Mouse (Mus musculus) erythroid progenitor cell, adult 5-6 weeks (primary cell): ENCODE results near the gene Letm1. TPM values are rescaled to one million over a fixed set of nuclear protein-coding genes. Genes with fewer than 3 reads are reported as not detected.

Source experiments
- ATAC-seq: replicated peaks from 2 replicates; pipeline ENCODE4 v1.8.0; 2016; ENCODE audit warnings: moderate number of reproducible peaks, mild to moderate bottlenecking, moderate TSS enrichment, inconsistent platforms; ENCODE audit not compliant: poor library complexity, low FRiP score, severe bottlenecking
- total RNA-seq, 2 experiments: library from RNA; stranded (forward) in 1 of 2; stranded (reverse) in 1 of 2; fragments of 150-400 nt in 1 of 2; fragments of 186-747, 209-891 nt in 1 of 2; gene quantifications; 2 replicates each; pipeline versions ENCODE4 v1.2.3 to v1.2.4; 2015 to 2017; ENCODE audit warnings: low replicate concordance in 2 of 2

Letm1 gene
- total RNA-seq, 2 experiments from 2014 or later, result 13.4 to 13.8 TPM

GRCm38 (mm10) chr5:33715182-33715581 lies 67.4 kb downstream of the Letm1 start:
- no peak for ATAC-seq

GRCm38 (mm10) chr5:33712550-33712949 lies 70.1 kb downstream of the Letm1 start:
- no peak for ATAC-seq

GRCm38 (mm10) chr5:33709037-33709436 lies 73.6 kb downstream of the Letm1 start:
- ATAC-seq, result no peak

GRCm38 (mm10) chr5:33707163-33707562 lies 75.5 kb downstream of the Letm1 start:
- ATAC-seq, result no peak

- ATAC-seq, result no peak
Measured at GRCm38 (mm10) chr5:33706350-33706629, 76.3 kb downstream of the Letm1 start.

GRCm38 (mm10) chr5:33705612-33706349 lies 76.8 kb downstream of the Letm1 start:
- ATAC-seq, result no peak

GRCm38 (mm10) chr5:33704945-33705611 lies 77.5 kb downstream of the Letm1 start:
- ATAC-seq, result no peak

GRCm38 (mm10) chr5:33703999-33704398 lies 78.6 kb downstream of the Letm1 start:
- no peak for ATAC-seq

- no peak for ATAC-seq
Measured at GRCm38 (mm10) chr5:33701832-33702231, 80.8 kb downstream of the Letm1 start.

- ATAC-seq, result no peak
Measured at GRCm38 (mm10) chr5:33700010-33700409, 82.6 kb downstream of the Letm1 start.

GRCm38 (mm10) chr5:33698669-33699068 lies 83.9 kb downstream of the Letm1 start:
- no peak for ATAC-seq

GRCm38 (mm10) chr5:33697947-33698512 lies 84.6 kb downstream of the Letm1 start:
- ATAC-seq, result no peak

GRCm38 (mm10) chr5:33697534-33697933 lies 85.1 kb downstream of the Letm1 start:
- ATAC-seq, result no peak

GRCm38 (mm10) chr5:33696430-33696829 lies 86.2 kb downstream of the Letm1 start:
- no peak for ATAC-seq

- ATAC-seq, result no peak
Measured at GRCm38 (mm10) chr5:33695718-33696121, 86.9 kb downstream of the Letm1 start.

- ATAC-seq, result no peak
Measured at GRCm38 (mm10) chr5:33694848-33695717, 87.5 kb downstream of the Letm1 start.

GRCm38 (mm10) chr5:33694461-33694847 lies 88.2 kb downstream of the Letm1 start:
- no peak for ATAC-seq

- no peak for ATAC-seq
Measured at GRCm38 (mm10) chr5:33692393-33692792, 90.2 kb downstream of the Letm1 start.

- no peak for ATAC-seq
Measured at GRCm38 (mm10) chr5:33689852-33690645, 92.6 kb downstream of the Letm1 start.
